Mouse (Mus musculus) small intestine, adult 2 months (tissue): ENCODE measurements around the gene Zhx3.

Source experiments
- CTCF ChIP-seq: fragments of 200-500 bp; IDR thresholded peaks from 2 replicates; pipeline ENCODE4 v1.5.1; 2012; ENCODE audit warnings: low read depth, mild to moderate bottlenecking, control low read depth, inconsistent platforms, low read length, moderate library complexity, mixed read lengths; ENCODE audit not compliant: insufficient replicate concordance, insufficient read length; ENCODE audit errors: extremely low read depth
- POLR2A ChIP-seq: fragments of 200-500 bp; IDR thresholded peaks from 2 replicates; pipeline ENCODE4 v1.6.1; 2012; ENCODE audit warnings: low read depth, mild to moderate bottlenecking, control low read depth, inconsistent platforms, low read length, moderate library complexity

DNA sequence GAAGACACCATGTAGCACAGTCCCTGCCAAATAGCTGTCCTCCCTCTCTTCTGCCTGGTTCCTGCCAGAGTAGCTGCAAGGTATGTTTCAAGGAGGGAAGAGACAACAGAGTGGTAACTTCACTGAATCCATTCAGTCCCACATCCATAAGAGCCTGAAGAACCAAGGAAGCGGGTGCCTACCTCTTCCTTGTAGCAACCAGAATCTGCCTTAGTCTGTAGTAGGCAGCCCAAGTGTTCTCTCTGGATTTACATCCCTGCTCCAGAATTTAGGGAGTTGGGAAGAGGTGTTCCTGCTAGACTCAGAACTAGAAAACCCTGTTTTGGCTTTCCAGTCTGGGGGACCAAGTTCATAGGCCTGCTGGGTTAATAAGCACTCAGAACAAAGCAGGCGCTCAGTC lies 105.6 kb downstream of the Zhx3 start:
- TF ChIP-seq POLR2A (no peak), CTCF (no peak)
